Mouse (Mus musculus) neural tube, embryonic 12.5 days (tissue): ENCODE data around the gene F13a1. TPM values are rescaled to one million over a fixed set of nuclear protein-coding genes. Genes with fewer than 3 reads are reported as not detected.

Experiments
- ATAC-seq: fragments of 200-750 bp; cut with Nextera tagmentation; 2 replicates; pipeline ENCODE4 v1.8.0; 2017; ENCODE audit warnings: low read depth, mild to moderate bottlenecking, moderate TSS enrichment, moderate library complexity; ENCODE audit not compliant: low FRiP score
- H3K27ac ChIP-seq: fragments of 300-500 bp; sonication (generic); 2 replicates; pipeline ENCODE4 v1.5.1; 2016
- H3K27me3 ChIP-seq: fragments of 300-500 bp; sonication (generic); replicated peaks from 2 replicates; pipeline ENCODE4 v1.6.1; 2016; ENCODE audit warnings: mild to moderate bottlenecking
- H3K36me3 ChIP-seq: fragments of 300-500 bp; sonication (generic); 2 replicates; pipeline ENCODE4 v1.6.1; 2016; ENCODE audit warnings: mild to moderate bottlenecking
- H3K4me1 ChIP-seq: fragments of 300-500 bp; sonication (generic); 2 replicates; pipeline ENCODE4 v1.6.1; 2016
- H3K4me2 ChIP-seq: fragments of 300-500 bp; sonication (generic); replicated peaks from 2 replicates; pipeline ENCODE4 v1.6.1; 2016; ENCODE audit warnings: mild to moderate bottlenecking
- H3K4me3 ChIP-seq: fragments of 300-500 bp; sonication (generic); 2 replicates; pipeline ENCODE4 v1.5.1; 2016
- H3K9ac ChIP-seq: fragments of 300-500 bp; sonication (generic); 2 replicates; pipeline ENCODE4 v1.6.1; 2016; ENCODE audit warnings: mild to moderate bottlenecking
- H3K9me3 ChIP-seq: fragments of 300-500 bp; sonication (generic); 2 replicates; pipeline ENCODE4 v1.6.1; 2016; ENCODE audit warnings: mild to moderate bottlenecking
- WGBS: fragments of 180-500 bp; shearing (Covaris S2); methylation state at CpG from one replicate; pipeline ENCODE4 v1.1.7; 2016; 5-methylcytosine and 5-hydroxymethylcytosine counted together
- polyA plus RNA-seq: library from polyadenylated mRNA; unstranded; fragments of >200 nt; fragmentation: Nextera tagmentation; extraction: Ambion mirVana; gene quantifications from 2 replicates; pipeline ENCODE4 v1.2.1, GENCODE M21; 2016

F13a1 gene
- polyA plus RNA-seq, 1 experiment from 2014 or later, result 8.6 TPM

- 68% methylated on average over 4 of the region's 4 CpGs for WGBS
- Histone ChIP-seq H3K27ac (no peak overlapping the region), H3K4me1 (no peaks in the 10 kb centered on the region), H3K36me3 (no peaks in the 10 kb centered on the region), H3K9me3 (no peaks in the 10 kb centered on the region), H3K27me3 (no peaks in the 10 kb centered on the region), H3K4me2 (no peak overlapping the region), H3K9ac (no peak overlapping the region), H3K4me3 (no peak overlapping the region)
- no peak for ATAC-seq
These were observed 130.3 kb downstream of the F13a1 start for GRCm38 (mm10) chr13:36919737-36920136.

DNA sequence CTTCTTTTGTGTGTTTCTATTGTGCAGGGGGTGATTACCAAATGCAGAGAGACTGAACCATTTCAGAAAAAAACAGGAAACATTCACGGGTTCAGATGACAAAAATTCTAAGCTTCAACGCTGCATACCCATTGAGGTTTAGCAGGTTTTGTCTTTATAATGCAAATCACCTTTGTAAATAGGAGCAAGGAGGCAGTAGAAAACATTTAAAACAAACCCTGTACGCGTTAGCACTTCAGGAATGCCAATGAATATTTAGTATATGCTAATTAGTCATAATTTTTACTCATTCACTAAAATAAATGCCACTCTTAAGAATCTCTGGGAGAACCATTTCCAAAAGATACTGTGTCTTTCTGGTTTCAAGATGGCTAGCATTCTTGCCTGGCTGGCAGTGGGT, 146.2 kb downstream of the F13a1 start:
- Histone ChIP-seq H3K36me3 (no peaks in the 10 kb centered on the region), H3K9ac (no peak overlapping the region), H3K27me3 (no peaks in the 10 kb centered on the region), H3K4me1 (no peaks in the 10 kb centered on the region), H3K4me3 (no peak overlapping the region), H3K9me3 (no peaks in the 10 kb centered on the region), H3K27ac (no peak overlapping the region), H3K4me2 (no peak overlapping the region)
- no peak for ATAC-seq
- WGBS, result 31% methylated on average over 4 of the region's 4 CpGs

- 45% methylated on average over 1 of the region's 1 CpGs for WGBS
- H3K27ac ChIP-seq, result no peak overlapping the region
- no peak overlapping the region for H3K9ac ChIP-seq
- H3K36me3 ChIP-seq, result no peaks in the 10 kb centered on the region
- H3K4me3 ChIP-seq, result no peak overlapping the region
- H3K27me3 ChIP-seq, result no peaks in the 10 kb centered on the region
- H3K9me3 ChIP-seq, result no peaks in the 10 kb centered on the region
- no peak overlapping the region for H3K4me2 ChIP-seq
- no peaks in the 10 kb centered on the region for H3K4me1 ChIP-seq
- no peak for ATAC-seq
These were observed 146.6 kb downstream of the F13a1 start for GRCm38 (mm10) chr13:36903447-36903846.

GRCm38 (mm10) chr13:36901603-36902002, 148.4 kb downstream of the F13a1 start:
- Histone ChIP-seq H3K9me3 (no peaks in the 10 kb centered on the region), H3K4me3 (no peak overlapping the region), H3K27me3 (no peaks in the 10 kb centered on the region), H3K36me3 (no peaks in the 10 kb centered on the region), H3K9ac (no peak overlapping the region), H3K27ac (no peak overlapping the region), H3K4me2 (no peak overlapping the region), H3K4me1 (no peaks in the 10 kb centered on the region)
- ATAC-seq, result no peak
- WGBS, result 90% methylated on average over 3 of the region's 3 CpGs

DNA sequence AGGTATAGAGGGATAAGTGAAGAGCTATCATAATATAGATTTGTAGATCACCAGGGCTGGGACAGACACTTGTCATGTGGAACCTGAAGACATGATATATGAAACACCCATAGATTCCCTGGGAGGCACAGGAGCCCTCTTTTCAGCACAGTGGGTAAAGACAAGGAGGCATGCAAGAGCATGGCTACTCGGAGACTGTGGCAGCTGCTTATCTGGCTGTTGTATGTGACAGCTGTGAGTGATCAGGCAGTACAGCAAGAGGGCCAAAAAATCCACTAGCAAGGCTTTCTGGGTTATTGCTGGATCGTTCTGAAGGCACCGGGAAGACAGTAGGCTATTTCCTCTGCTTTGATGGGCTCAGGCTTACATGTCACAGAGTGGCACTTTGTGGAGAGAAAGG, 149.0 kb downstream of the F13a1 start:
- no peak for ATAC-seq
- Histone ChIP-seq H3K4me3 (no peak overlapping the region), H3K9ac (no peak overlapping the region), H3K4me2 (no peak overlapping the region), H3K4me1 (no peaks in the 10 kb centered on the region), H3K36me3 (no peaks in the 10 kb centered on the region), H3K27me3 (no peaks in the 10 kb centered on the region), H3K9me3 (no peaks in the 10 kb centered on the region), H3K27ac (no peak overlapping the region)
- WGBS, result 69% methylated on average over 3 of the region's 3 CpGs

GRCm38 (mm10) chr13:36896061-36896460, 154.0 kb downstream of the F13a1 start:
- H3K27me3 ChIP-seq, result no peaks in the 10 kb centered on the region
- ATAC-seq, result no peak
- no peaks in the 10 kb centered on the region for H3K36me3 ChIP-seq
- H3K27ac ChIP-seq, result no peak overlapping the region
- 72% methylated on average over 3 of the region's 3 CpGs for WGBS
- H3K4me3 ChIP-seq, result no peak overlapping the region
- no peaks in the 10 kb centered on the region for H3K4me1 ChIP-seq
- H3K9me3 ChIP-seq, result no peaks in the 10 kb centered on the region
- H3K4me2 ChIP-seq, result no peak overlapping the region
- H3K9ac ChIP-seq, result no peak overlapping the region

DNA sequence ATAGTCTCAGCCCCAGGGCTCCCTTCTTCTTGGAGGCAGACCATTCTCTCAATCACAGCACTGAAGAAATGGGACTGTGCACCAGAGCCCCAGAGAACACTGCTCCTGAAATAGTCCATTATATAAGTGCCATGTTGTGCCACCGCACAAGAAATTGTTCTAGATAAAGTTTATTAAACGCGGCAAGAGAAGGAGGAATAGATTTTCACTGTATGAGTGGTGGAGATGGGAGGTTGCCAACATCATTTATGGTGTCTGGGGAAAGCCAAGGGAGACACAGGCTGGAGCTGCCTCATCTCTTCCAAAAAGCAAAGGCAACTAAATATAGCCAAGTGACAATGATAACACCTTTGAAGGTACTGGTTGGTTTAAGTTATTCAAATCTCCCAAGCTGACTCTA, 156.3 kb downstream of the F13a1 start:
- H3K4me2 ChIP-seq, result no peak overlapping the region
- no peak overlapping the region for H3K9ac ChIP-seq

GRCm38 (mm10) chr13:36892216-36892615, 157.8 kb downstream of the F13a1 start:
- H3K4me3 ChIP-seq, result no peak overlapping the region
- H3K27me3 ChIP-seq, result no peaks in the 10 kb centered on the region
- 94% methylated on average over 1 of the region's 1 CpGs for WGBS
- H3K9me3 ChIP-seq, result no peaks in the 10 kb centered on the region
- H3K4me2 ChIP-seq, result no peak overlapping the region
- H3K36me3 ChIP-seq, result no peaks in the 10 kb centered on the region
- no peaks in the 10 kb centered on the region for H3K4me1 ChIP-seq
- no peak overlapping the region for H3K9ac ChIP-seq
- ATAC-seq, result no peak
- no peak overlapping the region for H3K27ac ChIP-seq

More for the DNA sequence above, 156.3 kb downstream of the F13a1 start:
- Histone ChIP-seq H3K27me3 (no peaks in the 10 kb centered on the region), H3K4me1 (no peaks in the 10 kb centered on the region), H3K36me3 (no peaks in the 10 kb centered on the region), H3K9me3 (no peaks in the 10 kb centered on the region), H3K4me3 (no peak overlapping the region), H3K27ac (no peak overlapping the region)
- 98% methylated on average over 3 of the region's 3 CpGs for WGBS
- ATAC-seq, result no peak

DNA sequence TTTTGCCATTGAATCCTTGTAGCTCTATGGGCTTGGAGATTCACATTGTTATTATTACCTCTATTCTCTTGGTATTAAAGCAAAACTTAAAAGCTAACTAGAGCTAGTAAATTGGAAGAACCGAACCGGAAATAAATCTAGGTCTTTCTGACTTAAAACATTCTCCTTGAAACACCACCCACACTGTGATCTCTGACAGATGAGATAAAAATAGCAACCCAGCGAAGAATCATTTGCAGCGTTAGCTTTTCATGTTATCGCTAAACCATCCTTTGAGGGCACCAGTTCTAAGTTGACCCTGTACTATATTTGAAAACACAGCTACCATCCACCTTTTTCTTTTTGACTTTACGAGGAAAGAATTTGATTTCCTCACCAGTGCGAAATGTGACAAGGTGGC, 164.1 kb downstream of the F13a1 start:
- H3K4me1 ChIP-seq, result no peaks in the 10 kb centered on the region
- H3K27me3 ChIP-seq, result no peaks in the 10 kb centered on the region
- no peaks in the 10 kb centered on the region for H3K9me3 ChIP-seq
- H3K9ac ChIP-seq, result no peak overlapping the region
- ATAC-seq, result no peak
- no peaks in the 10 kb centered on the region for H3K36me3 ChIP-seq
- H3K4me3 ChIP-seq, result no peak overlapping the region
- WGBS, result 92% methylated on average over 7 of the region's 7 CpGs
- no peak overlapping the region for H3K4me2 ChIP-seq
- H3K27ac ChIP-seq, result no peak overlapping the region

DNA sequence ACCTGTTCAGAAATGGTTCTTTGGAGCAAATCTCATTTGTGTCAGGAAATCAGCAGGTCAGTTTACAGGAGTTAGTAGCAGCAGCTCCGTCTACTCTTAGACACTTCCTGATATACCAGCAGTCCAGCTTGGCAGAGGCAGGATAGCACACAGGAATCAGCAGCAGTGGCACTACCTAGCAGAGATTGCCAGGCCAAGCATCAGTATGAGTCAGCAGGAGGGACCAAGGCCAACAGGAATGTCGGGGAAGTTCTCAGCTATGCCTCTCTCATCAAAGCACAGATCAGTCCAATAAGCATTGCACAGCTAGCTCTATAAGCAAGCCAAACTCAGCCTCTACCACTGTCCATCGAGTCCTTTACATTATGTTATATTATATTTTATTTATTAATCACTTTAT, 210.9 kb downstream of the F13a1 start:
- ATAC-seq, result no peak
- no peaks in the 10 kb centered on the region for H3K4me1 ChIP-seq
- WGBS, result 88% methylated on average over 3 of the region's 3 CpGs

More for the DNA sequence above, 210.9 kb downstream of the F13a1 start:
- H3K4me2 ChIP-seq, result no peak overlapping the region
- H3K27me3 ChIP-seq, result no peaks in the 10 kb centered on the region
- H3K27ac ChIP-seq, result no peak overlapping the region
- no peak overlapping the region for H3K9ac ChIP-seq
- H3K4me3 ChIP-seq, result no peak overlapping the region
- H3K36me3 ChIP-seq, result no peaks in the 10 kb centered on the region
- H3K9me3 ChIP-seq, result no peaks in the 10 kb centered on the region
